Mouse (Mus musculus) erythroblast, embryonic 14.5 days (primary cell): ENCODE results near the gene Pigo.

Experiments
- GATA1 ChIP-seq: IDR thresholded peaks from 2 replicates; pipeline ENCODE4 v1.6.1; 2012; ENCODE audit warnings: low read length, inconsistent platforms, mixed read lengths
- TAL1 ChIP-seq: IDR thresholded peaks from 3 replicates; pipeline ENCODE4 v1.6.1; 2012; ENCODE audit warnings: low read length, inconsistent platforms, mixed read lengths

DNA sequence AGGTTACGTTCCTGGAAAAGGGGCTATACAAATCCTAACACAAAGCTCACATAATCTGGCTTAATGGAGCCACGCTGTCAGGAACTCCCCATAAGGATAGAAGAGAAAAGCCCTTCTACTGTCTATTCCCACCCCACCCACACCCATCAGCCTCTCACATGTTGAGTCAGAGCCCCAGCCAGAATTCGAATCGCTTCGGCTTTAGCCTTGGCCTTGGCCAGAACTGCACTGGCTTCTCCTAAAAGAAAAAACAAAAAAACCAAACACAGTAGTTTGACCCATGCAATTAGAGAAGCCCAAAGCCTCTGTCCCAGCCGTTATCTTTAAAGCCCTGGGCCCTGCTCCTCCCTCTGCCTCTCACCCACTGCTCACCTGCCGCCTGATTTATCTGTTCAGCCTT lies 3.5 kb upstream of the Pigo start:
- TF ChIP-seq GATA1 (no peak), TAL1 (no peak)
